Mouse (Mus musculus): ENCODE results near the gene Prickle1. TPM values are rescaled to one million over a fixed set of nuclear protein-coding genes. Genes with fewer than 3 reads are reported as not detected.

Prickle1 gene
- total RNA-seq, 2 experiments from 2014 or later, result 1.4 to 4.7 TPM

GRCm38 (mm10) chr15:93472089-93472488 is 123.6 kb downstream of the Prickle1 start:
- no peak for ATAC-seq (replicated peaks; ENCODE audit: low FRiP score, low TSS enrichment, poor library complexity, severe bottlenecking)

GRCm38 (mm10) chr15:93471651-93472050 is 124.0 kb downstream of the Prickle1 start:
- no peak for ATAC-seq (replicated peaks; ENCODE audit: low FRiP score, low TSS enrichment, poor library complexity, severe bottlenecking)

- ATAC-seq (replicated peaks; ENCODE audit: low FRiP score, low TSS enrichment, poor library complexity, severe bottlenecking), result no peak
Measured at GRCm38 (mm10) chr15:93461066-93461465, 134.6 kb downstream of the Prickle1 start.

GRCm38 (mm10) chr15:93459422-93459821 is 136.3 kb downstream of the Prickle1 start:
- no peak for ATAC-seq (replicated peaks; ENCODE audit: low FRiP score, low TSS enrichment, poor library complexity, severe bottlenecking)

- no peak for ATAC-seq (replicated peaks; ENCODE audit: low FRiP score, low TSS enrichment, poor library complexity, severe bottlenecking)
Measured at GRCm38 (mm10) chr15:93456005-93456404, 139.7 kb downstream of the Prickle1 start.

GRCm38 (mm10) chr15:93453296-93453695 is 142.4 kb downstream of the Prickle1 start:
- ATAC-seq (replicated peaks; ENCODE audit: low FRiP score, low TSS enrichment, poor library complexity, severe bottlenecking), result no peak

Other genes with a start within 250 kb of the Prickle1 start
- gene Zcrb1, start 197.6 kb downstream of the Prickle1 start, total RNA-seq (2014; fragmentation: Nextera tagmentation), result 143 and 165 TPM in 2 replicates
- gene Zcrb1, start 197.6 kb downstream of the Prickle1 start, total RNA-seq (2017), result 135 and 137 TPM in 2 replicates
- 60.3 and 65.1 TPM in 2 replicates for gene Pphln1, start 197.5 kb downstream of the Prickle1 start, total RNA-seq (2014; fragmentation: Nextera tagmentation)
- gene Pphln1, start 197.5 kb downstream of the Prickle1 start, total RNA-seq (2017), result 37.9 and 57.9 TPM in 2 replicates